Mouse (Mus musculus): ENCODE results near the gene Cmtr2. TPM values are rescaled to one million over a fixed set of nuclear protein-coding genes. Genes with fewer than 3 reads are reported as not detected.

Cmtr2 gene
- polyA plus RNA-seq, 1 experiment from 2014 or later, result 7.1 TPM

- Histone ChIP-seq H3K4me3 (ENCODE audit: low read depth, low read length) (no peak overlapping the region), H3K36me3 (ENCODE audit: control insufficient read depth, insufficient read depth, low read length) (no peaks in the 10 kb centered on the region), H3K4me2 (ENCODE audit: low read depth, low read length) (no peak overlapping the region), H3K9ac (ENCODE audit: low read depth, low read length) (no peak overlapping the region), H3K9me3 (ENCODE audit: control insufficient read depth, low read length) (no peaks in the 10 kb centered on the region), H3K4me1 (ENCODE audit: control insufficient read depth, insufficient read depth, low read length) (peaks cover 8% of the 10 kb centered on the region), H3K27ac (replicated peaks; ENCODE audit: low read depth, low read length) (no peak overlapping the region), H3K27me3 (replicated peaks; ENCODE audit: control insufficient read depth, insufficient read depth, low read length) (no peaks in the 10 kb centered on the region)
- no peak for ATAC-seq (ENCODE audit: low read depth)
- DNase-seq (ENCODE audit: low spot score), result no peak
- whole genome bisulfite sequencing, result 89% methylated on average over 4 of the region's 4 CpGs
Measured at GRCm38 (mm10) chr8:110270659-110271058, 55.2 kb downstream of the Cmtr2 start.

DNA sequence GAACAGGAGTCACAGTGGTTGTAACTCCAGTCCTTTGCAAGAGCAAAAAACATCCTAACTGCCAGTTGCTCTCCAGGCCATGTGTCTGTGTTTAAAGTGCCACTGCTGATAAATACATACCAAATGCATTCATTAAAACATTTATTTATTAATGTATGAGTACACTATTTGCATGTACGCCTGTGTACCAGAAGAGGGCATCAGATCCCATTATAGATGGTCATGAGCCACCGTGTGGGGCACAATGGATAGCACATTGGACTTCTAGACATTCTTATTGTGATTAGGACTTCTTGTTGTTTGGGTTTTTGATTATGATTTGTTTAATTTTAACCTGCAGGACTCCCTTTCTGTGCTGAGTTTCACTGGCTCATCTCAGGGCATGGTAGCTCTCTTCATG, 57.9 kb downstream of the Cmtr2 start:
- DNase-seq (ENCODE audit: low spot score) (no peak), ATAC-seq (ENCODE audit: low read depth) (no peak)
- 61% methylated on average over 2 of the region's 2 CpGs for WGBS
- H3K4me3 ChIP-seq (ENCODE audit: low read depth, low read length), result no peak overlapping the region
- no peak overlapping the region for H3K9ac ChIP-seq (ENCODE audit: low read depth, low read length)
- peaks cover 3% of the 10 kb centered on the region; the same call in 1 of the 2 replicates for H3K4me1 ChIP-seq (ENCODE audit: control insufficient read depth, insufficient read depth, low read length)
- no peak overlapping the region for H3K4me2 ChIP-seq (ENCODE audit: low read depth, low read length)
- H3K27me3 ChIP-seq (replicated peaks; ENCODE audit: control insufficient read depth, insufficient read depth, low read length), result no peaks in the 10 kb centered on the region
- H3K27ac ChIP-seq (replicated peaks; ENCODE audit: low read depth, low read length), result no peak overlapping the region
- H3K9me3 ChIP-seq (ENCODE audit: control insufficient read depth, low read length), result no peaks in the 10 kb centered on the region
- no peaks in the 10 kb centered on the region for H3K36me3 ChIP-seq (ENCODE audit: control insufficient read depth, insufficient read depth, low read length)

Other genes with a start within 250 kb of the Cmtr2 start
- 0.08 TPM in 1 of 2 replicates, not detected in the other for gene Tat, start 225.2 kb upstream of the Cmtr2 start, polyA plus RNA-seq (2014; fragmentation: Nextera tagmentation; extraction: Ambion mirVana)
- not detected in 2 replicates for gene Chst4, start 175.9 kb upstream of the Cmtr2 start, polyA plus RNA-seq (2014; fragmentation: Nextera tagmentation; extraction: Ambion mirVana)
- 6.2 and 7.4 TPM in 2 replicates for gene Zfp612, start 135.9 kb upstream of the Cmtr2 start, polyA plus RNA-seq (2014; fragmentation: Nextera tagmentation; extraction: Ambion mirVana)
- not detected in 2 replicates for gene Gm21964, start 114.5 kb upstream of the Cmtr2 start, polyA plus RNA-seq (2014; fragmentation: Nextera tagmentation; extraction: Ambion mirVana)
- gene Gm17720, start 112.9 kb upstream of the Cmtr2 start, polyA plus RNA-seq (2014; fragmentation: Nextera tagmentation; extraction: Ambion mirVana), result not detected in 2 replicates
- 14.7 and 17.5 TPM in 2 replicates for gene Calb2, start 47.5 kb upstream of the Cmtr2 start, polyA plus RNA-seq (2014; fragmentation: Nextera tagmentation; extraction: Ambion mirVana)
- 0.25 and 0.32 TPM in 2 replicates for gene Hydin, start 51.3 kb downstream of the Cmtr2 start, polyA plus RNA-seq (2014; fragmentation: Nextera tagmentation; extraction: Ambion mirVana)

All from embryonic facial prominence, embryonic 14.5 days (tissue).